Mouse (Mus musculus) C2C12 (cell line): ENCODE measurements around the gene Mecom.
"Not testable (repeated sequence)": the region's sequence is repeated elsewhere in the genome, so short reads cannot be mapped to it uniquely, and the experiment has no call there.

Source experiments
- CEBPB ChIP-seq: IDR thresholded peaks from one replicate; pipeline ENCODE4 v1.6.1; 2011; ENCODE audit warnings: low read depth, mild to moderate bottlenecking, control low read depth, moderate library complexity
- CTCF ChIP-seq: IDR thresholded peaks from one replicate; pipeline ENCODE4 v1.5.1; 2011; ENCODE audit not compliant: control insufficient read depth, insufficient read depth, insufficient read length
- FOSL1 ChIP-seq: IDR thresholded peaks from one replicate; pipeline ENCODE4 v1.8.0; 2011; ENCODE audit warnings: mild to moderate bottlenecking, low read length; ENCODE audit not compliant: poor library complexity, insufficient read depth, severe bottlenecking
- MAX ChIP-seq: IDR thresholded peaks from one replicate; pipeline ENCODE4 v1.6.1; 2011; ENCODE audit warnings: mild to moderate bottlenecking, control low read depth
- MYOD1 ChIP-seq: IDR thresholded peaks from one replicate; pipeline ENCODE4 v1.6.1; 2011; ENCODE audit warnings: low read depth; ENCODE audit not compliant: control insufficient read depth, insufficient read length
- MYOG ChIP-seq: IDR thresholded peaks from one replicate; pipeline ENCODE4 v1.6.1; 2011; ENCODE audit not compliant: control insufficient read depth, insufficient read length; ENCODE audit errors: extremely low read depth
- USF1 ChIP-seq: IDR thresholded peaks from one replicate; pipeline ENCODE4 v1.6.1; 2011; ENCODE audit warnings: low read depth, mild to moderate bottlenecking, control low read depth, moderate library complexity

DNA sequence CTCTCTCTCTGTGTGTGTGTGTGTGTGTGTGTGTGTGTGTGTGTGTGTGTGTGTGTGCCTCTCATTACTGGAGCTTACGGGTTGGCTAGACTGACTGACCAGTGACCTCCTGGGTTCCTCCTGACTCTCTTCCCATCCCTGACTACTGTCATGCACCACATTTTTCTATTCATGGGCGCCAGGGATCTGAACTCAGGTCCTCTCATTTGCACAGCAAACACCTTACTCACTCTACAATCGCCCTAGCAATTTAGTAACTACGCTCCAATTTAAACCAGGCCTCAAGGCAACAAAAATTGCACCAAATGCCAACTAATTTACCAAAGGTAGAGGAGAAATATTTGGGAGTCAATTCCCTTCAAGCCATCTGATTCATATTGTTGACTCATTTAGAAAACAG lies 125.9 kb downstream of the Mecom start:
- not testable (repeated sequence) for TF ChIP-seq CTCF, CEBPB, MAX, MYOG, MYOD1, USF1, FOSL1
